Mouse (Mus musculus): ENCODE results near the gene Snph. TPM values are rescaled to one million over a fixed set of nuclear protein-coding genes. Genes with fewer than 3 reads are reported as not detected.
A peak's percentile ranks its signal among the peaks of the same experiment; 100 is the strongest.

Gene Snph
- polyA plus RNA-seq, 1 experiment from 2014 or later: 0.30 TPM

- 30% methylated on average over 2 of the region's 2 CpGs for WGBS (ENCODE audit: insufficient replicate concordance)
- no peak for ATAC-seq (replicated peaks; ENCODE audit: insufficient number of reproducible peaks, low FRiP score, low TSS enrichment)
- H3K4me3 ChIP-seq (ENCODE audit: low read depth, low read length): no peak overlapping the region
- H3K36me3 ChIP-seq (ENCODE audit: control insufficient read depth, insufficient read depth, low read length): no peaks in the 10 kb centered on the region
- H3K4me1 ChIP-seq (ENCODE audit: control insufficient read depth, insufficient read depth, low read length): no peaks in the 10 kb centered on the region
- no peaks in the 10 kb centered on the region for H3K9me3 ChIP-seq (replicated peaks; ENCODE audit: control insufficient read depth, low read length)
- H3K27me3 ChIP-seq (ENCODE audit: control insufficient read depth, insufficient read depth, low read length): peaks cover 40% of the 10 kb centered on the region
- H3K4me2 ChIP-seq: no peak overlapping the region
- H3K9ac ChIP-seq (ENCODE audit: low read depth, low read length): no peak overlapping the region
- H3K27ac ChIP-seq (ENCODE audit: low read depth, low read length): no peak overlapping the region
Observed at GRCm38 (mm10) chr2:151634903-151635302, 2.5 kb upstream of the Snph start.

GRCm38 (mm10) chr2:151632982-151633381 is 589 bp upstream of the Snph start:
- H3K4me2 ChIP-seq: no peak overlapping the region
- WGBS (ENCODE audit: insufficient replicate concordance): 39% methylated on average over 5 of the region's 5 CpGs

GRCm38 (mm10) chr2:151631406-151632158 is 811 bp downstream of the Snph start:
- 3% methylated on average over 22 of the region's 22 CpGs for WGBS (ENCODE audit: insufficient replicate concordance)
- Histone ChIP-seq H3K4me1 (ENCODE audit: control insufficient read depth, insufficient read depth, low read length) (no peaks in the 10 kb centered on the region), H3K27ac (ENCODE audit: low read depth, low read length) (no peak overlapping the region), H3K27me3 (ENCODE audit: control insufficient read depth, insufficient read depth, low read length) (peaks cover 48% of the 10 kb centered on the region), H3K36me3 (ENCODE audit: control insufficient read depth, insufficient read depth, low read length) (no peaks in the 10 kb centered on the region), H3K4me3 (ENCODE audit: low read depth, low read length) (peak overlapping the region; percentile 69), H3K4me2 (peak overlapping the region; percentile 98), H3K9ac (ENCODE audit: low read depth, low read length) (peak overlapping the region; percentile 71; the same call in 1 of the 2 replicates), H3K9me3 (replicated peaks; ENCODE audit: control insufficient read depth, low read length) (no peaks in the 10 kb centered on the region)
- ATAC-seq (replicated peaks; ENCODE audit: insufficient number of reproducible peaks, low FRiP score, low TSS enrichment): no peak; the same call in 1 of the 2 replicates

More at GRCm38 (mm10) chr2:151632982-151633381, 589 bp upstream of the Snph start:
- Histone ChIP-seq H3K36me3 (ENCODE audit: control insufficient read depth, insufficient read depth, low read length) (no peaks in the 10 kb centered on the region), H3K9me3 (replicated peaks; ENCODE audit: control insufficient read depth, low read length) (no peaks in the 10 kb centered on the region), H3K27ac (ENCODE audit: low read depth, low read length) (no peak overlapping the region), H3K4me1 (ENCODE audit: control insufficient read depth, insufficient read depth, low read length) (no peaks in the 10 kb centered on the region), H3K4me3 (ENCODE audit: low read depth, low read length) (no peak overlapping the region), H3K27me3 (ENCODE audit: control insufficient read depth, insufficient read depth, low read length) (peaks cover 48% of the 10 kb centered on the region), H3K9ac (ENCODE audit: low read depth, low read length) (no peak overlapping the region)
- ATAC-seq (replicated peaks; ENCODE audit: insufficient number of reproducible peaks, low FRiP score, low TSS enrichment): no peak

- H3K4me3 ChIP-seq (ENCODE audit: low read depth, low read length): no peak overlapping the region
- H3K9me3 ChIP-seq (replicated peaks; ENCODE audit: control insufficient read depth, low read length): no peaks in the 10 kb centered on the region
- H3K27ac ChIP-seq (ENCODE audit: low read depth, low read length): no peak overlapping the region
- no peak overlapping the region for H3K4me2 ChIP-seq
- H3K36me3 ChIP-seq (ENCODE audit: control insufficient read depth, insufficient read depth, low read length): no peaks in the 10 kb centered on the region
- 65% methylated on average over 7 of the region's 7 CpGs for WGBS (ENCODE audit: insufficient replicate concordance)
- no peak for ATAC-seq (replicated peaks; ENCODE audit: insufficient number of reproducible peaks, low FRiP score, low TSS enrichment)
- H3K27me3 ChIP-seq (ENCODE audit: control insufficient read depth, insufficient read depth, low read length): peaks cover 48% of the 10 kb centered on the region
- H3K4me1 ChIP-seq (ENCODE audit: control insufficient read depth, insufficient read depth, low read length): no peaks in the 10 kb centered on the region
- H3K9ac ChIP-seq (ENCODE audit: low read depth, low read length): no peak overlapping the region
Observed at GRCm38 (mm10) chr2:151629310-151629709, 3.1 kb downstream of the Snph start.

- no peaks in the 10 kb centered on the region for H3K36me3 ChIP-seq (ENCODE audit: control insufficient read depth, insufficient read depth, low read length)
- H3K9me3 ChIP-seq (replicated peaks; ENCODE audit: control insufficient read depth, low read length): no peaks in the 10 kb centered on the region
- no peak overlapping the region for H3K4me2 ChIP-seq
- H3K9ac ChIP-seq (ENCODE audit: low read depth, low read length): no peak overlapping the region
- H3K4me1 ChIP-seq (ENCODE audit: control insufficient read depth, insufficient read depth, low read length): no peaks in the 10 kb centered on the region
- no peak overlapping the region for H3K4me3 ChIP-seq (ENCODE audit: low read depth, low read length)
- no peak overlapping the region for H3K27ac ChIP-seq (ENCODE audit: low read depth, low read length)
- ATAC-seq (replicated peaks; ENCODE audit: insufficient number of reproducible peaks, low FRiP score, low TSS enrichment): no peak
- 74% methylated on average over 3 of the region's 3 CpGs for WGBS (ENCODE audit: insufficient replicate concordance)
- H3K27me3 ChIP-seq (ENCODE audit: control insufficient read depth, insufficient read depth, low read length): peaks cover 37% of the 10 kb centered on the region
Observed at GRCm38 (mm10) chr2:151628011-151628410, 4.4 kb downstream of the Snph start.

GRCm38 (mm10) chr2:151626296-151626695 is 6.1 kb downstream of the Snph start:
- H3K4me1 ChIP-seq (ENCODE audit: control insufficient read depth, insufficient read depth, low read length): no peaks in the 10 kb centered on the region
- H3K4me2 ChIP-seq: no peak overlapping the region
- H3K27ac ChIP-seq (ENCODE audit: low read depth, low read length): no peak overlapping the region
- no peak overlapping the region for H3K9ac ChIP-seq (ENCODE audit: low read depth, low read length)
- peaks cover 22% of the 10 kb centered on the region for H3K27me3 ChIP-seq (ENCODE audit: control insufficient read depth, insufficient read depth, low read length)
- H3K36me3 ChIP-seq (ENCODE audit: control insufficient read depth, insufficient read depth, low read length): no peaks in the 10 kb centered on the region
- no peak for ATAC-seq (replicated peaks; ENCODE audit: insufficient number of reproducible peaks, low FRiP score, low TSS enrichment)
- H3K9me3 ChIP-seq (replicated peaks; ENCODE audit: control insufficient read depth, low read length): no peaks in the 10 kb centered on the region
- no peak overlapping the region for H3K4me3 ChIP-seq (ENCODE audit: low read depth, low read length)
- 79% methylated on average over 7 of the region's 7 CpGs for WGBS (ENCODE audit: insufficient replicate concordance)

- Histone ChIP-seq H3K4me3 (ENCODE audit: low read depth, low read length) (no peak overlapping the region), H3K27ac (ENCODE audit: low read depth, low read length) (no peak overlapping the region), H3K36me3 (ENCODE audit: control insufficient read depth, insufficient read depth, low read length) (no peaks in the 10 kb centered on the region), H3K27me3 (ENCODE audit: control insufficient read depth, insufficient read depth, low read length) (no peaks in the 10 kb centered on the region), H3K4me1 (ENCODE audit: control insufficient read depth, insufficient read depth, low read length) (no peaks in the 10 kb centered on the region), H3K9me3 (replicated peaks; ENCODE audit: control insufficient read depth, low read length) (no peaks in the 10 kb centered on the region), H3K9ac (ENCODE audit: low read depth, low read length) (no peak overlapping the region), H3K4me2 (no peak overlapping the region)
- 37% methylated on average over 3 of the region's 3 CpGs for WGBS (ENCODE audit: insufficient replicate concordance)
- no peak for ATAC-seq (replicated peaks; ENCODE audit: insufficient number of reproducible peaks, low FRiP score, low TSS enrichment)
Observed at GRCm38 (mm10) chr2:151623776-151624175, 8.6 kb downstream of the Snph start.

GRCm38 (mm10) chr2:151616551-151617329 is 15.7 kb downstream of the Snph start:
- no peaks in the 10 kb centered on the region for H3K36me3 ChIP-seq (ENCODE audit: control insufficient read depth, insufficient read depth, low read length)
- H3K27me3 ChIP-seq (ENCODE audit: control insufficient read depth, insufficient read depth, low read length): no peaks in the 10 kb centered on the region
- H3K4me2 ChIP-seq: no peak overlapping the region
- H3K4me3 ChIP-seq (ENCODE audit: low read depth, low read length): no peak overlapping the region
- no peaks in the 10 kb centered on the region for H3K4me1 ChIP-seq (ENCODE audit: control insufficient read depth, insufficient read depth, low read length)
- no peak overlapping the region for H3K9ac ChIP-seq (ENCODE audit: low read depth, low read length)
- 64% methylated on average over 6 of the region's 6 CpGs for WGBS (ENCODE audit: insufficient replicate concordance)
- H3K9me3 ChIP-seq (replicated peaks; ENCODE audit: control insufficient read depth, low read length): no peaks in the 10 kb centered on the region
- no peak overlapping the region for H3K27ac ChIP-seq (ENCODE audit: low read depth, low read length)
- no peak for ATAC-seq (replicated peaks; ENCODE audit: insufficient number of reproducible peaks, low FRiP score, low TSS enrichment)
